Mouse (Mus musculus): ENCODE data around the gene Tex35. TPM values are rescaled to one million over a fixed set of nuclear protein-coding genes. Genes with fewer than 3 reads are reported as not detected.

Gene Tex35
- total RNA-seq (2015; ENCODE audit: low replicate concordance), result not detected in 2 replicates
- not detected in 2 replicates for total RNA-seq (2017; ENCODE audit: low replicate concordance)

DNA sequence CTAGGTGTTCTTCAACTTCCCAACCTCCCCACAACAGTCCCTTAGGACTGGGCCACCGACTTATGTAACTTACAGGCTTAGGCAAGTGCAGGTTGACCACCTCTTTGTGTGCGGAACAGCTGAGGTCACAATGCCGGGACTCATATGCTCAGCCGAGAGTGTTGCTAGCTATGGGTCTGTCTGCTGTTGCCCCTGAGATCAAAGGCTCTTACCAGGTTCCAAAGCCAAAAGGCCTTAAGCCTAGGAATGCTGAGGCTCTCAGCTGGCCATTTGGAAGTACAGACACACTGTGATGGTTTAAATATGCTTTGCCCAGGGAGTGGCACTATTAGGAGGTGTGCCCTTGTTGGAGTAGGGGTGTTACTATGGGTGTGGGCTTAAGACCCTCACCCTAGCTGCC lies at the start of gene Tex35:
Gene Tex35 (minus strand): TSS at position 101 of the 400 bp plus-strand sequence.
- no peak for ATAC-seq (replicated peaks; ENCODE audit: low FRiP score, poor library complexity, severe bottlenecking)

DNA sequence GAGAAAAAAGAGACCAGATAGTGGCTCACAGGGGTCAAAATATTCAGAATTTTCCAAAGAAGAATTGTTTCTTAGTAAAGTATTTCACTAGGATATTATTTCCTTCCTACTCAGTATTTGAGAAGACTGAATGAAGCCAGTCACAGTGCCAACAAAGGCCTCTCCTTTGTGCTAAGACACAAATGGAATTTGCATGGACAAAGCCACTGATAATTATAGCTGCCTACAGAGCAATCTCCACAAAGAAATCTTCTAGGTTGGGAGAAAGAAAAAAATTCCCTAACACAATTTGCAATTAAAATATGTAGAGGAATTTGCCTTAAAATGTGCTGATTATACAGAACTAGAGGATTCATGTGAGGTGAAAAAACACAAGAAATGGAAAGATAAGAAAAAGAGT lies 45.3 kb upstream of the Tex35 start:
- no peak for ATAC-seq (replicated peaks; ENCODE audit: low FRiP score, poor library complexity, severe bottlenecking)

DNA sequence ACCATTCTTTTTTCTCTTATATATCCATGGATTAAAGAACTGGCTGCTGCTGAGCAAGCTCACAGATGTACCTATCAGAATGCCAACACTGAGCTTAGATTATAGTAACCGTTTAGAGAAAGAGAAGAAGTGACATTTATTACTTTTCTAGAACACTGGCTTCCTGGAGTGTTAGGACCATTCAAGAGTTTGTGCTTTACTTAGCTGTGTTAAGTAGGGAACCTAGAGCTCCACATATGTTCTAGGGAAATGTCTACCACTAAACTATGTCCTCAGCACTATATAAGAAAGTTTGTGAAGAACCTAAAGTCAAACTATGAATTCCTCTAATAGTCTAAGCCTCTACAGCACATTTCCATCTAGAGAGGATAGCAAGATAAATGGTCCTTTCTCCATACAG lies 41.6 kb upstream of the Tex35 start:
- no peak for ATAC-seq (replicated peaks; ENCODE audit: low FRiP score, poor library complexity, severe bottlenecking)

DNA sequence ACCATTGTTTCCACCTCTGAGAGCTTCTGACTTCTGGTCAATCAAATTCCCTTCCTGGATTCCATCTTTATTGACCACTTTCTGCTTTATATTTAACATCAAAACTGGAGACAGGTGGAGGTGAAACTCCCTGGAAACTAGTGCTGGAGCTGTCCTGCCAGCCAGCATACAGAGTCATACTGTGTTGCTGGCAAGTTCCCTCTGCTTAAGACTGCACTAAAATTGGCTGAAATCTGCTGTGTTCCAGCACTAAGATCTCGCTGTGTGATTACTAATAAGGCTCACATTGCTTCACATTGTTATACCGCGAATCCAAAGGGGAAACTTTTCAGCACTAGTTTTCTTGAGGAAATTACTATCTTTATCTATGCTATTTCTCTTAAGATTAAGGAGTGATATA lies 36.1 kb upstream of the Tex35 start:
- ATAC-seq (replicated peaks; ENCODE audit: low FRiP score, poor library complexity, severe bottlenecking), result no peak

DNA sequence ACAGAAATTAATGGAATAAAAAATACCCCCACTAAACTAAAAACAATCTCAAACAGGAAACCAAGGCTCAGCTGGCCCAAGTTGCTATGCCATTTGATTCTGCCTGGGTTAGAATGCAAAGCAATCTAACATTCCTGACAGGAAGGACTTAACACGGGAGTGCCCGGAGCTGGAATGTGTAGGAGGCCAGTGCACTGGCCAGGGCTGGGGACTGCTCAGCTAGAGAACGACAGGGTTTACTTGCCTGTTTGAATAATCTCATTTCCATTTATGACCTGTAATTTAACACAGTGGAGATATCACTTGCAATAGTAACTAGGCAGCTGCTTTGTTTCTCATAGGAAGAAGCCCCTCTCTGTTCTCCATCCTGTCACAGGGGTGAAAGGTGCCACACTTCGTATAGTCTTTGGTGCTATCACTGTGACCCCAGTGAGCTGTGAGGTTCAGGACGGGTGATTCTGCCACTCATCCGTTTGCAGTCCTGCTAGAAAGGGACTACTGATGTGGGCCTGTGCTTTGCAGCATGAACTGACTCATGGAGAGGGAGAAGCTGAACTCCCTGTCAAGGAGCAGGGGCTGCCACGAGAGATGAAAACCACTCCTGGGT lies 34.9 kb upstream of the Tex35 start:
- ATAC-seq (replicated peaks; ENCODE audit: low FRiP score, poor library complexity, severe bottlenecking), result no peak

DNA sequence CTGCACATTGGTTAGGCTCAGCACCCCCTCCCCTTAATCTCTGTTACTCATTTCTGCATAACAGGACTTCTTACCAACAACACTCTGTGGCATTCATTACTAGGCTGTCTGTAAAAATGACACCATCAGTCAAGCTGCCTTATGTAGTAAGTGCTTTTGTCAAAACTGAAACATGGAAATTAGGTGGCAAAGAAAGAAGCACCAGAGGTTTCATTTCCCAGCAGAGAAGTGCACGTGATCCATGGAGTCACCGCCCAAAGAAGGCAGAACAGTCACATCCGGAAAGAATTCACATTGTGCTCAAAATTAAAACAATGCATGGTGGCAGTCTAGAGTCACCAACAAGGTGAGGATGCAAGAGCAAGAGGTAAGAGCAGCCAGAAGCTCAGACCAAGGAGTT lies 32.5 kb upstream of the Tex35 start:
- no peak for ATAC-seq (replicated peaks; ENCODE audit: low FRiP score, poor library complexity, severe bottlenecking)

DNA sequence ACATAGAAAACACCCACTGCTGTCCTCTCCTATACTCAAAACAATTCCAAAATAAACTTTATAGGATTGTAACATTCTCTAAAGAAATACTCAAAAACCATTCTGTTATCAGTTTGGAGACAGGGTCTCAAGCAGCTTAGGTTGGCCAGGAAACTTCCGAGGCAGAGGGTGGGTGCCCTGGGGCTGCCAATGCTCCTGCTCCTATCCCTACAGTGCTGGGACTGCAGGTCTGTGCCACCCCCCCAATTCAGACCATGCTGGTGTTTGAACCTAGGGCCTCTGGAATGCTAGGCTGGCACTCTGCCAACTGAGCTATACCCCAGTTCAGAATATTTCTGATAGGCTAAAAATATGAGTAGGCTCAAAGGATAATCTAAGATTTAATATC lies 29.4 kb upstream of the Tex35 start:
- no peak for ATAC-seq (replicated peaks; ENCODE audit: low FRiP score, poor library complexity, severe bottlenecking)

DNA sequence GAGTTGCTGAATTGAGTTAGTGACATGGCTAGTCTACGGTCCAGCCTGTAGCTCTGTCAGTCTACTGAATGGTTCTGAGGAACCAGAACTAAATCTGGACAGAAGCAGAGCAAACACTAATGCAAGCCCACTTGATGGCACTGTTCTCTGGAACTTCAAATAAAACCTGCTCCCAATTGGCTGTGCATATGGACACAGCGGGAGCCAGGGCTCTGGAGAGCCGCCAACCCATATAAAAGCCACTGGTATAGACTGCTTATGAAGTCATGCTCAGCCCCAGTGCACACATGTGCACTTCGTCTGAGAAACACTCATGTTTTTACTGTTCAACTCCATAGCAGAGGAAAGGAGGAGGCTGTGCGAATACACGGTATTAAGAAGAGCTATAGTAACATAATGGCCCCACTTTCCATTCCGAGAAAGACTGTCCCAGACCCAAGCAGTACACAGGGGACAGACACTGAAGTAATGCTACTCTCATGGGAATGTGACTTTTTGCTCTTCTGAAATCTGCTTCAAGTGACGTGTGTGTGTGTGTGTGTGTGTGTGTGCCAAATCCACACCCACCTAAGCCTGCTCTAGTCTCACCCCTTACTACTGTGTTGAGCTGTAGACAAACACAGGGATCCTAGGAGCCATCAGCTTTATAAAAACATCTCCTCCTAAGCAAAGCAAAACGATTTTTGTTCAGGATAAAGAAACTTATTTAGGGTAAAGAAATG lies 28.8 kb upstream of the Tex35 start:
- no peak for ATAC-seq (replicated peaks; ENCODE audit: low FRiP score, poor library complexity, severe bottlenecking)

DNA sequence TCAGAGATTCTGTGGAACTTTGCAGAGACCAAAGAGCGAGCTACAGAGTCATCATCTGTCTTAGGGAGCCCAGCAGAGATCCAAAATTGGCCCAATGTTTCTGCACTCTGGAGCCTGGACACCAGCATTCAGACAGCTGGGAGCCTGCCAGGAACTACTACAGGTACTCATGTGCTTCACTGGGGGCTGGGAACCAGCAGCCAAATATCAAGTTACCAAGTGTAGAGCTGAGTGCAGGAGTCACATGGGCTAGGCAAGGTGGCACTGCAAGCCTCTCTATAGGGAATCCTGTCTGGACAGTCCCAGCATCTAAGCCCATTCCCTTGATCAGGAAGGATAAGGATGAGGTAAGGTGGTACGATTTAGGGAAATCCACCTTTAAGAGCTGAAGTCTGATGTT lies 19.7 kb upstream of the Tex35 start:
- no peak for ATAC-seq (replicated peaks; ENCODE audit: low FRiP score, poor library complexity, severe bottlenecking)

DNA sequence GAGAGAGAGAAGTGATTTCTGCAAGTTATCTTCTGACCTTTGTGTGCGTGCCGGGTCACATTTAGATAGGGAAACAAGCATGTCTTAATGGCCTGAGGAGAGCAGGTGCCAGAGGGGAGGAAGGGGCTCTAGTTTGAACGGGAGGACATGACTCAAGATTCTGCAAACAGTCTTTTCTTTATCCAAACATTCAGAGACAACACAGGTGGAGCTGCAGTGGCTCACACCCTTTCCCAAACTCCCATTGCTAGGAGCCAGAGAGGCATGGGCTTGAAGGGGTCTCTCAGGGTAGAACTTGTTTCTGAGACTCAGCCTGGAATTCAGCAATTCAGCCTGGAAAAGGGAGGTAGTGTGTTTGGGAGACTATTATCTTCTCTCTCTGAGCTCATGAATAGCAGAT lies 15.4 kb upstream of the Tex35 start:
- no peak for ATAC-seq (replicated peaks; ENCODE audit: low FRiP score, poor library complexity, severe bottlenecking)

DNA sequence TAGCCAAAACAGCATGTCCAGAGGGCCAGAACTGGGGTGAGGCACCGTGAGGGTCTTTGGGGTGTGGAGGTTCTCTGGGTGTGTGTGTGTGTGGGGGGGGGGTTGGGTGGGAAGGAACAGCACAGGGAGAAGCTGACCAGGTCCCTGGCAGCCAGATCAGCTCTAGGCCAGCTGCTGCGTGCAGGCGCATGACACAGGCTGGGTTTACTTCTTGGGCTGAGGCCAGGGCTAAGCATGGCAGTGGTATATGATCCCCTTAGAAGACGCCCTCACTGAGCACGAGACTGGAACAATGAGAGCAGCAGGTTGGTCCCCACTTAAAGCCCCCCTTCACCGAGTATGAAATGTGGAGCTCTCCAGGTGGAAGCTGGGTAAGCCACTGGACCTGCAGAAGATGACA lies 10.7 kb upstream of the Tex35 start:
- no peak for ATAC-seq (replicated peaks; ENCODE audit: low FRiP score, poor library complexity, severe bottlenecking)

DNA sequence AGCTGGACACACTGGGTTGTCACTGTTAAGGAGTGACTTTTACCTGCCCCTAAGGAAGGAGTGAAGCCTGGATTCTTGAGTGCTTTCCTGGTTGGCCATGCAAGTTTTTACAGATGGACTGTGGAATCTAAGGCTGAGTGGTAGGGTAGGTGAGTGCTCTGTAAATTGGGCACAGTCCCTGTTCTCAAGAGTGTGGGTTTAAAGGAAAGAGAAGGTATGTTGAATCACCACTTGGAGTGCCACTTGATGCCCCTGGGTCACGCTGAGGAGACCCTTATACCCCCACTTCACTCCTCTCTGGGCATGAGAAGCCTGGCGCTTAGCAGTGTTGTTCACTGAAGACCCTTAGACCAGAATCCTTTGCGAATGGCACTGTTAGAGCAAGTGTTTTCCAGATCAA lies 9.0 kb upstream of the Tex35 start:
- ATAC-seq (replicated peaks; ENCODE audit: low FRiP score, poor library complexity, severe bottlenecking), result no peak

DNA sequence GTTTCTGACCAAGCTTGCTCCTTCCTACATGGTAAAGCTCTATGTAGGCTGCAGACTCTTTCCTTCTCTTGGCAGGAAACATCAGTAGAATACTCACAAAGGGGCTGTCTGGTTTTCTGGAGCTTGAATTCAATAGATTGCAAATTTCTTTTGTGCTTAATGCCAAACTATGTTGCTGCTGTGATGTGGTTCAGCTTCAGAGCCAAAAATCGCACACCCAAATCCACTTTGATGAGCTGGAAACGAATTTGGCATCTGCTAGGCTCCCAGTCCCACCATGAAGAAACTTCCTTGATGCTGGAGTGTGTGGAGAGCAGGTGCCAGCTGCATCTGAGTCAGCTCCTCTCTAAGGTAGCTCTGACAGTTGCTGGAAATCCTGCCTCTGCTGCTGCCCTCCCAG lies 6.0 kb upstream of the Tex35 start:
- ATAC-seq (replicated peaks; ENCODE audit: low FRiP score, poor library complexity, severe bottlenecking), result no peak

DNA sequence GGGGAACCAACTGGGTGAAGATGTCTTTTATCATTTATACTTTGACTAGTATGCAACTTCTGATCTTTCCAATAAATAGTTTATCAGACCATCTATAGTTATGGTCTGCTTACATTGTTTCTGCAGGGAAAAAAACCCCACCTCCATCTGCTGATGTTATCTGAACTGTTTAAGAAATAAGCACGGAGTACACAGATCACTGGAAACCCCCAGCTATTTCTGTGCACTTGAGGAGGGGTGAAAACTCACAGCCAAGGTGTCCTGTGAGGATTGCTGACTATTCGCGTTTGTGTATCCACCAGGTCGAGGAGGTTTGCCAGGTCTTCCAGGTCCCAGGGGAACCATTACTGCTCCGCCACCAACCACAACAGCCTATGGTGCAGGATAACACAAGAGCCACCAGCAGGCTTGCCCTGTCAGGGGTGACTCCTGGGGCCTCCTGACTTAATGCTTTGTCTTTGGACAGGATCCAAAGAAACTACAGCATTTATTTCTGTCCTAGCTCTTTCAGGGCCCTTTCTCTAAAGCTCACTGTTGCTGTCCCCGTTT lies 1.9 kb upstream of the Tex35 start:
- no peak for ATAC-seq (replicated peaks; ENCODE audit: low FRiP score, poor library complexity, severe bottlenecking)

DNA sequence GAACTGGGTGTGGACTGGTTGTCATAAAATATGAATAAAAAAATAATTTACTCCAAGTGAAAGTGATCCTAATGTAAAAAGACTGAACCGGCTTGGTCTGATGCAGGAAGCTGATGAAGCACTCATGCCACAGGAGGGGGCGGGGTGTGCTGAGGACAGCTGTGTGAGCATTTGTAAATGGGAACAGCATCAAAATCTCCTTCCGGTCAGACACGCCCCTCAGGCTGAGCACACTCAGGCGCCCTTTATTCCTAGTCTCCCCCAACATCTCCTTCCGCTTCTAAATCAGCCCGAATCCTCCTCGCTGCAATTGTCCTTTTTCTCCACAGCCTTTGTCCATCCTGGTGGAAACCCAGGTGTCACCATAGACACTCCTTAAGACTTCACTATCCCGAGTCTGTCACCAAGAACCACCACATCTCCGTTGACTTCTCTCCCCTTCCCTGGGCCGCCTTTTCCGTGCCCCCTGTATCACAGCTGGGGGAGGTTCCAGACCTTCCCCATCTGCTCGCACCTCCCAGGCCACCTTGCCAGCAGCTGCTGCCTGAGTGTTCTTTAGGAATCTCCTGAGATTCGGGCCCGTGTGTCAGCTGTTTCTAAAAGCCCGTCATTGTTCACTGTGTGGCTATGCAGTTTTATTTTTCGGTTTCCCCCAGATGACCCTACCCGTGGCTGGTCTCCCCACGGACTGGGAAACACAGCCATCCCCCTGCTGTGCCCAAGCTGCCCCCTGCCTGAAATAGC lies 7.2 kb downstream of the Tex35 start:
- no peak for ATAC-seq (replicated peaks; ENCODE audit: low FRiP score, poor library complexity, severe bottlenecking)

DNA sequence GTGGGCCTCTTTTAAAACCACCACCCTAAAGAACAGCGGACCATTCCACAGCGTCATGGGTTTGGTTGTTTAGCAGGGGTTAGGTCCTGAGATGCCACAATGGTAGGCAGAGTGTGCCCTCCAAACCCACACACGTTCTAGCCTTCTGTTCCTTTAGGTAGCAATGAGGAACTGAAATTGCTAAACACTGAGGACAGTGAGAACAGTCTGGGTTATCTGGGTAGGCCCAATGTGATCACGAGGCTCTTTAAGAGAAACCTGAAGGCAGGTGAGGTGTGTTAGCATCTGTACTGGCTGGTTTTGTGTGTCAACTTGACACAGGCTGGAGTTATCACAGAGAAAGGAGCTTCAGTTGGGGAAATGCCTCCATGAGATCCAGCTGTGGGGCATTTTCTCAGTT lies 12.9 kb downstream of the Tex35 start:
- ATAC-seq (replicated peaks; ENCODE audit: low FRiP score, poor library complexity, severe bottlenecking), result no peak

DNA sequence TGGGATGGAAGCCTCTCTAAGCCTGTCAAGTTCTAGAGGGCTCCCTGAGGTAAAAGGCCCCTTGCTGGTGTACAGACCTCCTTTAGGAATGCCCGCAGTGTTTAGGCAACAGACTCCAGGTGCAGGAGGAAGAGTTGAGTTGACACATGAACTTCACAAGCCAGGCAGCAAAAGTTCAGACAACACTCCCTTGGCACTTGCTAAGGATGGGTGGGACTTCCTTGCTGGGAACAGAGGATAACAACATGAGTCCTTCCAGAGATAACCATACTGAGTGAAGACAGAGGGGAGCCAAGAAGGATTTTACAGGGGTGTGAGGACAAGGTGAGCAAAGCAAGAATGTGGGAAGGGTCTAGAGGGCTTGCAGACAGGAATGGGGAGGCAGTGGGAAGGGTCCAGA lies 15.9 kb downstream of the Tex35 start:
- ATAC-seq (replicated peaks; ENCODE audit: low FRiP score, poor library complexity, severe bottlenecking), result no peak

DNA sequence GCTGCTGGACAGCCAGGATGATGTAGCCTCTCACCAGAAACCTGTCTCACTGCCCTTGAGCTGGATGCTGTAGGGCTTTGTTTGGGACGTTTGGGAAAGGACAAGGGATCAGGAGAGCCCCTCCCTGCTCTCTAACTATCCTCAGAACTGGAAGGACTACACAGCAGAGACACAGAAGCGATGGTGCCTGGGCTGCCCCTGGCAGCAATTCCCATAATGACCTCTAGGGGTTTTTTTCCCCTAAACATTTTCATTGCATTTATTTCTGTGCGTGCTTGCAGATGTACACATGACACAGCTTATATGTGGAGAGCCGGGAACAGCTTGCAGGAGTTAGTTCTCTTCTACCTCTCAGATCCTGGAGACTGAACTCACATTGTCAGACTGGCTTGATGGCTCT lies 16.3 kb downstream of the Tex35 start:
- ATAC-seq (replicated peaks; ENCODE audit: low FRiP score, poor library complexity, severe bottlenecking), result no peak

DNA sequence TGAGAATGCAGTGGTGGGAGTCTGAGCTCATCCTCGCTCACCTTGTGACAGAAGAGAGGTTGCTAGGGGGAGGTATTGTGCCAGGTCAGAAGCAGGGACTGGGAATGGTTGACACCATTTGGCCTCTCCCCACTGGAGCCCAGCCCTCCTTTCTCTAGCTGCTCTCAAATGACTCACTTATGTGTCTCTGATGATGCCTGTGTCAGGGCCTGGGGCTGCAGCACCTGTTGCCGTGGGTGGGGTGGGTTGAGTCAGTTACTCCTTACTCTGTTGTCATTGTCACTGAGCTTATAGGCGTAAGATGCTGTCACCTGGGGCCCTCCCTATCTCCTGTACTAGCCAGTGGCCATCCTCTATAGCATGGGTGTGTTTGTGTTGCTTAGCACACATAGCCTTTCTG lies 17.6 kb downstream of the Tex35 start:
- no peak for ATAC-seq (replicated peaks; ENCODE audit: low FRiP score, poor library complexity, severe bottlenecking)

DNA sequence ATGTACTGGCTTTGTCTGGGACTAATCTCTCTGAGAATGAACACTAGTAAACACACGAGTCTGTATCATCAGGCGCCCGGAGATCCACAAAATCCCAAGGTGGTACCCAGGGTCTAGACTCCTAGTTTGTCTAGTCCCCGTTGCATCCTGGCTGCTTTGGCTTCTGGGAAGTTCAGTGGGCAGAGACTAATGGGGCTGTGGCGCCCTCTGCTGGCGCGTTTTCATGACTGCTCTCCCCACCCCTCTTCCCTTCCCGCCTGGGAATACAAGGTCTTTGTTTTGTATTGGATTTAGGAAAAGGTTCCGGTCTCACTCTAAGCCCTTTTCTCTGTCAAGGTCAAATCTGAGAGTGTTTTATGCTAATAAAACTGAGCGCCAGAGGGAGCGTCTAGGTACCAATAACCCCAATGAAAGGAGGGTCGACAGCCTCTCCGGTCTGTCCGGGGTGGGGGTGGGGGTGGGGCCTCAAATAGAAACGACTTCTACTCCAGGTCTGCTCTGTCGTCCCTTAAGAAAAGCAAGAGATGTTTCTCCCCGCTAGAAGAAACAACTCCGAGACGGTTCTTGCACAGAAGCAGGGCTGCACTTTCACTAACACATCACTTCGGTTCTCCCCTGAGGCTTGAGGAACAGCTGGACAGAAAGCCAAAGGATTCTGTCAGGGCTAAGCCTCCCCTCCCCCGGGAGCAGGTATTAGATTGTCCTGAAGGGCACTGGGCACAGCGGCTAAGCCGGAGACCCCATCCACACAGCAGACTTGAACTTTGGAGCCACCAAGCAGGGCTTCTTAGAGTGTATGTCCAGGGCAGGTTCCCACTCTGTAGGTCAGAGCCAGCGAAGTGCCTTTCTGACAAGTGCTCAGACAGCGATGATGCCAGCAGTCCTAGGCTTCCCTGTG lies 22.1 kb downstream of the Tex35 start:
- ATAC-seq (replicated peaks; ENCODE audit: low FRiP score, poor library complexity, severe bottlenecking), result no peak
